Mouse (Mus musculus) stomach, embryonic 14.5 days (tissue): ENCODE results near the gene Fem1a. TPM values are rescaled to one million over a fixed set of nuclear protein-coding genes. Genes with fewer than 3 reads are reported as not detected.

Experiments used
- ATAC-seq: fragments of 200-750 bp; cut with Nextera tagmentation; 2 replicates; pipeline ENCODE4 v1.8.0; 2017; ENCODE audit warnings: low read depth, moderate TSS enrichment; ENCODE audit not compliant: insufficient number of reproducible peaks, insufficient read depth, low FRiP score
- H3K27ac ChIP-seq: fragments of 300-500 bp; sonication (generic); 2 replicates; pipeline ENCODE4 v1.5.1; 2014; ENCODE audit warnings: mild to moderate bottlenecking, low read length, moderate library complexity, mixed read lengths
- H3K27me3 ChIP-seq: fragments of 300-500 bp; sonication (generic); 2 replicates; pipeline ENCODE4 v1.6.1; 2014; ENCODE audit warnings: low read length, control low read depth, mixed read lengths; ENCODE audit not compliant: control insufficient read depth, insufficient read depth
- H3K36me3 ChIP-seq: fragments of 300-500 bp; sonication (generic); 2 replicates; pipeline ENCODE4 v1.6.1; 2014; ENCODE audit warnings: mild to moderate bottlenecking, control low read depth, low read length, moderate library complexity, mixed read lengths; ENCODE audit not compliant: control insufficient read depth, insufficient read depth
- H3K4me1 ChIP-seq: fragments of 300-500 bp; sonication (generic); 2 replicates; pipeline ENCODE4 v1.6.1; 2014; ENCODE audit warnings: low read length, control low read depth, mixed read lengths; ENCODE audit not compliant: control insufficient read depth, insufficient read depth
- H3K4me2 ChIP-seq: fragments of 300-500 bp; sonication (generic); replicated peaks from 2 replicates; pipeline ENCODE4 v1.6.1; 2014; ENCODE audit warnings: low read depth, low read length, control low read depth
- H3K4me3 ChIP-seq: fragments of 300-500 bp; sonication (generic); 2 replicates; pipeline ENCODE4 v1.5.1; 2014; ENCODE audit warnings: low read depth, low read length, control low read depth
- H3K9ac ChIP-seq: fragments of 300-500 bp; sonication (generic); replicated peaks from 2 replicates; pipeline ENCODE4 v1.6.1; 2014; ENCODE audit warnings: low read depth, mild to moderate bottlenecking, control low read depth, low read length, moderate library complexity, mixed read lengths
- H3K9me3 ChIP-seq: fragments of 300-500 bp; sonication (generic); 2 replicates; pipeline ENCODE4 v1.6.1; 2016; ENCODE audit warnings: low read depth, low read length, control low read depth; ENCODE audit not compliant: control insufficient read depth
- whole genome bisulfite sequencing: fragments of 180-500 bp; shearing (Covaris S2); extraction: QIAGEN DNeasy Blood & Tissue Kit; methylation state at CpG from one replicate; pipeline ENCODE4 v1.1.7; 2014; 5-methylcytosine and 5-hydroxymethylcytosine counted together
- polyA plus RNA-seq: library from polyadenylated mRNA; unstranded; fragments of >200 nt; fragmentation: Nextera tagmentation; extraction: Ambion mirVana; gene quantifications from 2 replicates; pipeline ENCODE4 v1.2.1, GENCODE M21; 2014

The Fem1a gene
- polyA plus RNA-seq, 1 experiment from 2014 or later, result 13.5 TPM

DNA sequence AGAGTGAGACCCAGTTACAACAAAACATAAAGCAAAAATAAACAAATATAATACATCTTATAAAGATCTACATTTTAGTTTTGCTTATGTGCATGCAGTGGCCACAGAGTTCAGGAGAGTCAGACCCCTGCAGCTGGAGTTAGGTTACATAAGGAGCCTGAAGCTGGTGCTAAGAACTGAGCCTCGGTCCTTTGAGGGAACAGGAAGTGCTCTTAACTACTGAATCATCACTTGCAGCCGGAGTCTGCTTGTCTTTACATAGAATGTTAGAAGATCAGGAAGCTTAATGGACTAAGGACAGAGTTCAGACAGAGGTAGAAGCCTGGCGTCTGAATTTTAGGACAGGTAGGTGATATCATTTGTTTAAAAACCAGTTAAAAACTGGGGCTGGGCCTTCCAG lies 32.3 kb downstream of the Fem1a start:
- Histone ChIP-seq H3K9ac (peak overlapping the region; percentile 47; the same call in 1 of the 2 replicates), H3K36me3 (peaks cover 28% of the 10 kb centered on the region), H3K27me3 (no peaks in the 10 kb centered on the region), H3K4me2 (peak overlapping the region; percentile 78), H3K4me3 (peak overlapping the region; percentile 51), H3K27ac (peak overlapping the region; percentile 98), H3K9me3 (no peaks in the 10 kb centered on the region), H3K4me1 (peaks cover 24% of the 10 kb centered on the region)
- 20% methylated on average over 3 of the region's 3 CpGs for WGBS
- ATAC-seq, result no peak

DNA sequence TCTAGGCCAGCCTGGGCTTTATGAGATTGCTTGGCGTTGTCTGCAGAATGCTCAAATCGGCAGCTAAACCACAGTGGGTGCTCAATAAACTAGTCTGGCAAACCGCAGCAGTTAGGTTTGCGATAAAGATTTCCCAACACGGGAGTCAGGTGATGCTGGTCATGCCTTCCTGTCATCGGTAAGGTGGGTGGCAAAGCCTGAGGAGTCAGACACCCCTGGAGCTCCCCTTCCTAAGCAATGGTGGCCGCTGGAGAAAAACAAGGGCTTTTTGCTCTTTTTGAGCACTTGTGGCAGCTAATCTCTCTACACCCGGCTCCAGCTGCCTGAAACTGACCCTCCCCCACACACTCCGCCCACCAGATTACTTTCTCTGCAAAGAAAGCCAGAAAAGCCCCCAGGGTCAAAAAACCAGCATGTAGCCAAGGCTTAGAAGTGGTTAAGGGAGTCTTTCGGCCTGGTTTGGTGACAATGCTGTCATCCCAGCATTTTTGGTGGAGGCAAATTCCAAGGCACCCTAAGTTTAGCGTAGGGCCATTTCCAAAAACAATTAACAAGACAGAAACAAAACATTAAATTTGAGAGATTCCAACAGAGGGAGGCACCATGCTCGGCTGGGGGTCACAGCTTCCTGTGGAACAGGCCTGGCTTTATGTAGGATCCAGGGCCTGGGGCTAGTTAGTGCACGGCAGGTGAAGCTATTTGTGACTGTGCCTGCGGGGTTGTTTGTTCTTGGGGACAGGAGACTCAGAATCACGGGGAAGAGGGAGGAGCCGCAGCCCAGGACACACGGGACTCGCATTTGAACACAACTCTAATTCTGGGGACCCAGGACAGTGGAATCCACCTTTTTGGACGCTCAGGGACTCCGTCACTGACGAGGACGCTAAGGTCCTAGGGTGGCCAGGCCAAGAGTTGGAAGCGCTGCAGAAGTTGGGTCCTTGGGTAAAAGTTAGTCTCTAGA lies 33.0 kb downstream of the Fem1a start:
- 3% methylated on average over 23 of the region's 23 CpGs for WGBS
- H3K27ac ChIP-seq, result peak overlapping the region; percentile 98
- H3K4me3 ChIP-seq, result peak overlapping the region; percentile 51
- H3K4me1 ChIP-seq, result peaks cover 24% of the 10 kb centered on the region
- H3K27me3 ChIP-seq, result no peaks in the 10 kb centered on the region
- peak overlapping the region; percentile 47 for H3K9ac ChIP-seq
- peak overlapping the region; percentile 78 for H3K4me2 ChIP-seq
- peaks cover 21% of the 10 kb centered on the region for H3K36me3 ChIP-seq
- H3K9me3 ChIP-seq, result no peaks in the 10 kb centered on the region
- ATAC-seq, result 0 out of 2 replicates have a peak, but pooled peaks have one; percentile 6

DNA sequence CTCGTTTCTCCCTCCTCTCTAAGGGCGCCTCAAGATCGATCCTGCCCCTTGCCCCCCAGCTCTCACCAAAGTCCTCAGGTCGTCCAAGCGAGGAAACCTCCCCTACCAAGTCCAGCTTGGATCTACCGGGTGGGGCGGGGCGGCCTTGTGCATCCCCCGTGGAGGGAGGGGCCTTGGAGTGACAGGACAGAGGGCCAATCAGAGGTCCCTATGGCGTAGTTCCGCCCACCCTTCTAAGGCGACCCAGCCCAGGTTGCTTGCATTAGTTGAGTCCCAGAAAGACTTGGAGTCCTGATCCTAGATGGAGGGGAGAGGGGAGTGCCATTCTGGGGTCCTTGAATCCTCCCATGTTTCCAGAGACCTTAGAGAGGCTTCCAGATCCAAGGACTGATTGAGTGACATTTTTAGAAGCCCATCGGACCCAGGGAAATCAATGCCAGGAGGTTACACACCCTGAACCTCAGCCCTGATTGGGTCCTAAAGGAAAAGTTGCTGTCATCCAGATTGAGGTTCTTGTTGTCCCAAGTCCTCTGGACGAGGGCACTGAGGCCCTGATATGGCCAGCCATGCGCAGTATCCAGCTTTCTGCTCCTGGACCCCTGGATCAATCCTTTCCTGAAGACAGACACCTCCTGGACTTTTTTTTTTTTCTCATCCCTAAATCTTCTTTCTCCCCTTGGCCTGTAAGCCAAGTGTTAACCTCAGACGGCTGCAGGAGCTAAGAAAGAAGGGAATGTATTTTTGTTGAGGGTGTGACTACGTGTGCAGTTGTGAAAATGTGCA lies 34.0 kb downstream of the Fem1a start:
- H3K4me2 ChIP-seq, result peak overlapping the region; percentile 78
- peak overlapping the region; percentile 51 for H3K4me3 ChIP-seq
- H3K36me3 ChIP-seq, result peaks cover 11% of the 10 kb centered on the region
- peak overlapping the region; percentile 98 for H3K27ac ChIP-seq
- peaks cover 24% of the 10 kb centered on the region for H3K4me1 ChIP-seq
- 4% methylated on average over 17 of the region's 17 CpGs for WGBS
- peak overlapping the region; percentile 47 for H3K9ac ChIP-seq
- no peaks in the 10 kb centered on the region for H3K27me3 ChIP-seq
- no peaks in the 10 kb centered on the region for H3K9me3 ChIP-seq
- peak; percentile 91 for ATAC-seq

DNA sequence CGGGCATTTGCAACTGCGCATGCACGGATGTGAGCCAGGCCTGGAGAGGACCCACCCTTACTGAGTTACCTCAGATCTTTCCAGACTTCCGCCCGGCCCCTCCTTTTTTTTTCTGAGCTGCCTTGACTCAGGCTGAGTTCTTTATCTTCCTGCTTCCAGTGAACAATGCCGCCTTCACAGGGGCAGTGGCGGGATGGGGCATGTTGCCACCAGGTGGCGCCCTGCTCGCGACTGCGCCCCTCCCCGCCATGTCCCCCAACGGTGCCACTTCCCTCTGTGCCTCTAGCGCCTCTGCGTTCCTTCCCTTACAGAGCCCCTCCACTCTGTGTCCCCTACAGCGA lies 34.5 kb downstream of the Fem1a start:
- ATAC-seq, result peak; percentile 83
- Histone ChIP-seq H3K9me3 (no peaks in the 10 kb centered on the region), H3K4me3 (peak overlapping the region; percentile 51; the same call in 1 of the 2 replicates), H3K4me1 (peaks cover 24% of the 10 kb centered on the region), H3K36me3 (peaks cover 6% of the 10 kb centered on the region; the same call in 1 of the 2 replicates), H3K27me3 (no peaks in the 10 kb centered on the region), H3K9ac (peak overlapping the region; percentile 30; the same call in 1 of the 2 replicates), H3K4me2 (peak overlapping the region; percentile 78), H3K27ac (peak overlapping the region; percentile 98)
- WGBS, result under 1% methylated on average over 16 of the region's 16 CpGs

DNA sequence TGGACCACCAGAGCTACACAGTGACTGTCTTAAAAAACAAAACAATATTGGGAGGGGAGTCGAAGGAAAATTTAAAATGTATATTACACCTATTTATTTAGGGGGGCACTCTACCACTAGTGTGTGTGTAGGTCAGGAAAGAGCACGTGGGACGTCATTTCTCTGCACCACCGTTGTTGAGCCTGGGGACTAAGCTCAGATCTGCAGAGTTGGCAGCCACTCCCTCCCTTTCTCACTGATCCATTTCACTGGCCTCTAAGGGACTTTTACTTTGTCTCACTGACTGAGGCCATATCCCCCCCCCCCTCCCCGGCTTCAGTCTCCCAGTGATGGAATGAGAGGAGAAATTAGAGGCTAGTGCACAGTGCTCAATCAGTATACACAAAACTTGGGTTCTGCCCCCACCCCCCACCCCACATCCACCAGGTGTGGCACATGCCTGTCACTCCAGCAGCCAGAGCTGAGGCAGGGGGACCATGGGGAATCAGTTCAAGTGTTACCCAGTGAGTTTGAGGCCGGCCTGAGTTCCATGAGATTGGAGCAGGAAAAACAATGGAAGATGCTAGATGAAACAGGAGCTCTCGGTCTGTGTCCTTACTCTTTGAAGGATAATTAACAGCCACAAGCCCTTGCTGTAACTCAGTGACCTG lies 35.3 kb downstream of the Fem1a start:
- ATAC-seq, result no peak
- Histone ChIP-seq H3K27me3 (no peaks in the 10 kb centered on the region), H3K9me3 (no peaks in the 10 kb centered on the region), H3K27ac (peak overlapping the region; percentile 98; the same call in 1 of the 2 replicates), H3K4me1 (peaks cover 24% of the 10 kb centered on the region), H3K4me2 (no peak overlapping the region; the same call in 1 of the 2 replicates), H3K4me3 (no peak overlapping the region), H3K36me3 (0 out of 2 replicates have a peak, but pooled peaks cover 2% of the 10 kb centered on the region), H3K9ac (no peak overlapping the region)
- 79% methylated on average over 7 of the region's 7 CpGs for WGBS

DNA sequence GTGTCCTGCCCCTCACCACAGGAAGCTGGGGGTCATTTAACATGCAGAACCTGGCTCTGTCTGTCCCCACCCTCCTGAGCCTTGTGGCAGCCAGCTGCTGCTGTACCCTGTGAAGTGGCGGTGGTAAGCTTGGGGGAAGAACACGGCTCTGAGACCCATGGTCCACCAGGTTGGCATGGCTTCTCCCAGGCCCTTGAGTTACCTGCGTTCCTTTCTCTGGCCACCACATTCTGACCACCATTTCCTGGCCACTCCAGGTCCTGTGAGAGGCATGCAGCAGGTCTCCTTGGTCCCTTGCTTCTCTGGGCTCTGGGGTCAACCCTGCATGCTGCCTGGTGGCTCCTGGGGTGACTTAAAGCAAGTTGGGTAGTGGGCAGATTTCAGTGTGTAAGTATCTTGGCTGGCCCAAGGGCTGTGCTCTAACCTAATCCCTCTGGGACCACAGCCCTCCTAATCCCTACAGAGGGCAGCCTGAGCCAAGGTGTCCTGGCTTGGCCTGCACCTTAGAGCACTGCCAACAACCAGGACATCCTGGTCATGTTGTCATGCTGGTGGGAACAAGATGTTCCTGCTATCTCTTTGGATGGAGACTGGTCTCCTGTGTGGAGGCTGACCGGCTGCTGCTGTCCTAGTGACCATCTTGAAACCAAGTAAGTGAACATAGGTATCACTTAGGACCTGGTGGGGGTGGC lies 36.1 kb downstream of the Fem1a start, which contains the start of gene Plin3:
Gene Plin3 (minus strand): TSS at position 343 of the 692 bp plus-strand sequence.
- Histone ChIP-seq H3K36me3 (no peaks in the 10 kb centered on the region), H3K4me1 (peaks cover 23% of the 10 kb centered on the region), H3K4me3 (no peak within 1 kb of the TSS), H3K4me2 (no peak within 1 kb of the TSS), H3K9ac (no peak within 1 kb of the TSS), H3K27me3 (no peaks in the 10 kb centered on the region), H3K9me3 (no peaks in the 10 kb centered on the region), H3K27ac (peak within 1 kb of the TSS; percentile 98; the same call in 1 of the 2 replicates)
- 88% methylated on average over 4 of the region's 4 CpGs for WGBS
- no peak for ATAC-seq

DNA sequence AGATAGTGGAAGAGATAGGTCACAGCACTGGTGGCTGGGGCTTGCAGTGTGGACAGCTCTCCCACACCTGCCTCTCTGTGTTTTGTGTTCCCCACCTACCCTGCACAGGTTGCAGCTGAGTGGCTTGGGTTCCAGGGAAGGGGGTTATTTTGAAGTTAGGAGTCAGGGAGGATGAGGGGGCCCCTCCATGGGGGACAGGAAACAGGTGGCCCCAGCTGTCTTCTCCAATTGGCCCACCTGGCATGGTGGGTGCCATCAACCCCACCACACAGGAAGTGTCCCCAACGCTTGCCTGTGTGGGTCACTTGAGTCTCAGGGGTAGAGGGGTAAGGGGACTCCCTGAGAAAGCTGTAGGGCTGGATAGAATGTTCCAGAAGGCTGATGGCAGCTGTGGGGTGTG lies 36.7 kb downstream of the Fem1a start:
- Histone ChIP-seq H3K36me3 (no peaks in the 10 kb centered on the region), H3K4me2 (no peak overlapping the region), H3K4me3 (no peak overlapping the region), H3K27ac (no peak overlapping the region), H3K9me3 (no peaks in the 10 kb centered on the region), H3K27me3 (no peaks in the 10 kb centered on the region), H3K4me1 (peaks cover 18% of the 10 kb centered on the region), H3K9ac (no peak overlapping the region)
- no peak for ATAC-seq
- 47% methylated on average over 1 of the region's 1 CpGs for WGBS
